Mouse (Mus musculus): Measurements from ENCODE around the gene Glipr2. TPM values are rescaled to one million over a fixed set of nuclear protein-coding genes. Genes with fewer than 3 reads are reported as not detected.

Glipr2 gene
- total and polyA plus RNA-seq, 2 experiments from 2014 or later: 21.0 to 27.8 TPM

GRCm38 (mm10) chr4:43936186-43936585 is 21.0 kb upstream of the Glipr2 start:
- Histone ChIP-seq H3K4me2 (ENCODE audit: low read depth, low read length) (no peak overlapping the region), H3K9ac (replicated peaks; ENCODE audit: low read length) (no peak overlapping the region), H3K27ac (no peak overlapping the region), H3K9me3 (ENCODE audit: low read length) (no peaks in the 10 kb centered on the region), H3K27me3 (ENCODE audit: insufficient read depth, low read length) (no peaks in the 10 kb centered on the region), H3K4me1 (ENCODE audit: insufficient read depth, low read length) (no peaks in the 10 kb centered on the region), H3K4me3 (ENCODE audit: low read length) (no peak overlapping the region), H3K36me3 (ENCODE audit: insufficient read depth, low read length) (peaks cover 28% of the 10 kb centered on the region)
- WGBS: 93% methylated on average over 4 of the region's 4 CpGs
- DNase-seq (ENCODE audit: low spot score) (no peak), ATAC-seq (no peak)
- no peak for TF ChIP-seq CTCF (IDR thresholded peaks at IDR 0.05; ENCODE audit: low read depth)

GRCm38 (mm10) chr4:43936749-43937674 is 20.2 kb upstream of the Glipr2 start:
- DNase-seq (ENCODE audit: low spot score) (no peak), ATAC-seq (no peak)
- Histone ChIP-seq H3K4me3 (ENCODE audit: low read length) (no peak overlapping the region), H3K9me3 (ENCODE audit: low read length) (no peaks in the 10 kb centered on the region), H3K36me3 (ENCODE audit: insufficient read depth, low read length) (peaks cover 27% of the 10 kb centered on the region), H3K27me3 (ENCODE audit: insufficient read depth, low read length) (no peaks in the 10 kb centered on the region), H3K27ac (no peak overlapping the region), H3K4me2 (ENCODE audit: low read depth, low read length) (no peak overlapping the region), H3K4me1 (ENCODE audit: insufficient read depth, low read length) (no peaks in the 10 kb centered on the region), H3K9ac (replicated peaks; ENCODE audit: low read length) (no peak overlapping the region)
- 80% methylated on average over 14 of the region's 14 CpGs for WGBS
- no peak for TF ChIP-seq CTCF (IDR thresholded peaks at IDR 0.05; ENCODE audit: low read depth)

- Histone ChIP-seq H3K4me1 (ENCODE audit: insufficient read depth, low read length) (no peaks in the 10 kb centered on the region), H3K4me3 (ENCODE audit: low read length) (no peak overlapping the region), H3K36me3 (ENCODE audit: insufficient read depth, low read length) (peaks cover 32% of the 10 kb centered on the region), H3K27me3 (ENCODE audit: insufficient read depth, low read length) (no peaks in the 10 kb centered on the region), H3K9me3 (ENCODE audit: low read length) (no peaks in the 10 kb centered on the region), H3K27ac (no peak overlapping the region), H3K9ac (replicated peaks; ENCODE audit: low read length) (no peak overlapping the region), H3K4me2 (ENCODE audit: low read depth, low read length) (no peak overlapping the region)
- no peak for DNase-seq (ENCODE audit: low spot score)
- no peak for ATAC-seq
- no peak for TF ChIP-seq CTCF (IDR thresholded peaks at IDR 0.05; ENCODE audit: low read depth)
- WGBS: 92% methylated on average over 5 of the region's 5 CpGs
These were observed 15.9 kb upstream of the Glipr2 start for GRCm38 (mm10) chr4:43941315-43941714.

GRCm38 (mm10) chr4:43942421-43942820 is 14.8 kb upstream of the Glipr2 start:
- Histone ChIP-seq H3K9me3 (ENCODE audit: low read length) (no peaks in the 10 kb centered on the region), H3K9ac (replicated peaks; ENCODE audit: low read length) (no peak overlapping the region), H3K4me3 (ENCODE audit: low read length) (no peak overlapping the region), H3K4me2 (ENCODE audit: low read depth, low read length) (no peak overlapping the region), H3K27me3 (ENCODE audit: insufficient read depth, low read length) (no peaks in the 10 kb centered on the region), H3K27ac (no peak overlapping the region), H3K4me1 (ENCODE audit: insufficient read depth, low read length) (no peaks in the 10 kb centered on the region), H3K36me3 (ENCODE audit: insufficient read depth, low read length) (peaks cover 30% of the 10 kb centered on the region)
- no peak for TF ChIP-seq CTCF (IDR thresholded peaks at IDR 0.05; ENCODE audit: low read depth)
- DNase-seq (ENCODE audit: low spot score) (no peak), ATAC-seq (no peak)
- 94% methylated on average over 8 of the region's 8 CpGs for WGBS

GRCm38 (mm10) chr4:43947571-43947970 is 9.6 kb upstream of the Glipr2 start:
- no peak overlapping the region for H3K9ac ChIP-seq (replicated peaks; ENCODE audit: low read length)
- TF ChIP-seq CTCF (IDR thresholded peaks at IDR 0.05; ENCODE audit: low read depth): no peak
- no peak overlapping the region for H3K27ac ChIP-seq
- H3K4me1 ChIP-seq (ENCODE audit: insufficient read depth, low read length): no peaks in the 10 kb centered on the region
- H3K9me3 ChIP-seq (ENCODE audit: low read length): no peaks in the 10 kb centered on the region
- no peak overlapping the region for H3K4me3 ChIP-seq (ENCODE audit: low read length)
- H3K4me2 ChIP-seq (ENCODE audit: low read depth, low read length): no peak overlapping the region
- no peaks in the 10 kb centered on the region for H3K27me3 ChIP-seq (ENCODE audit: insufficient read depth, low read length)
- peaks cover 8% of the 10 kb centered on the region for H3K36me3 ChIP-seq (ENCODE audit: insufficient read depth, low read length)
- ATAC-seq: no peak
- no peak for DNase-seq (ENCODE audit: low spot score)
- WGBS: 94% methylated on average over 2 of the region's 2 CpGs

GRCm38 (mm10) chr4:43957846-43958461 is 753 bp downstream of the Glipr2 start:
- no peak for TF ChIP-seq CTCF (IDR thresholded peaks at IDR 0.05; ENCODE audit: low read depth)
- H3K36me3 ChIP-seq (ENCODE audit: insufficient read depth, low read length): no peaks in the 10 kb centered on the region
- H3K27ac ChIP-seq: peak overlapping the region; percentile 56; the same call in 1 of the 2 replicates
- ATAC-seq (peak; percentile 80), DNase-seq (ENCODE audit: low spot score) (peak; percentile 83)
- H3K27me3 ChIP-seq (ENCODE audit: insufficient read depth, low read length): no peaks in the 10 kb centered on the region
- peak overlapping the region; percentile 100 for H3K4me2 ChIP-seq (ENCODE audit: low read depth, low read length)
- no peaks in the 10 kb centered on the region for H3K9me3 ChIP-seq (ENCODE audit: low read length)
- H3K4me3 ChIP-seq (ENCODE audit: low read length): peak overlapping the region; percentile 74
- 0% methylated on average over 26 of the region's 26 CpGs for WGBS
- peaks cover 11% of the 10 kb centered on the region for H3K4me1 ChIP-seq (ENCODE audit: insufficient read depth, low read length)
- peak overlapping the region; percentile 80 for H3K9ac ChIP-seq (replicated peaks; ENCODE audit: low read length)

All from hindbrain, postnatal 0 days (tissue).